Mouse (Mus musculus) urinary bladder, postnatal 36 days (tissue): ENCODE results near the gene Teddm2.
A peak's percentile ranks its signal among the peaks of the same experiment; 100 is the strongest.

ENCODE experiments used
- DNase-seq, 2 experiments: peaks; one replicate each; pipeline ENCODE4 v3.0.0; 2022; ENCODE audit warnings: low spot score in 2 of 2, mixed read lengths in 1 of 2

Teddm2 gene

GRCm38 (mm10) chr1:153830746-153831145 lies 69.3 kb downstream of the Teddm2 start:
- DNase-seq = peak in 1 of 2 experiments; percentile 29

- DNase-seq = no peak
Measured at GRCm38 (mm10) chr1:153820216-153820615, 79.8 kb downstream of the Teddm2 start.

GRCm38 (mm10) chr1:153814278-153814677 lies 85.8 kb downstream of the Teddm2 start:
- DNase-seq = no peak

GRCm38 (mm10) chr1:153807390-153807993 lies 92.5 kb downstream of the Teddm2 start:
- DNase-seq = peak; percentile 55 to 60

GRCm38 (mm10) chr1:153803530-153803929 lies 96.5 kb downstream of the Teddm2 start:
- no peak for DNase-seq

GRCm38 (mm10) chr1:153802691-153803090 lies 97.3 kb downstream of the Teddm2 start:
- peak in 1 of 2 experiments; percentile 42 for DNase-seq
